Comparison of ENCODE assay signal across 8 mouse cellular contexts in genomic region chr2:151979470-151980354, GRCm38 (mm10). TPM values are rescaled to one million over a fixed set of nuclear protein-coding genes. Genes with fewer than 3 reads are reported as not detected.
DNase-seq lines count a peak whose midpoint lies in the region; ATAC-seq and TF ChIP-seq lines count a peak whose summit lies in the region.

Fam110a (minus strand) TSS chr2:151980219.

- no peak for TF ChIP-seq CTCF in C2C12 (IDR thresholded peaks at IDR 0.05; ENCODE audit: control insufficient read depth, insufficient read depth, insufficient read length)
- no peak for TF ChIP-seq CTCF in brain, embryonic 14.5 days (IDR thresholded peaks at IDR 0.05; ENCODE audit: borderline replicate concordance, extremely low read depth, insufficient read depth, insufficient read length)
- no peak for TF ChIP-seq CTCF in midbrain, postnatal 0 days (IDR thresholded peaks at IDR 0.05)

- peak within 1 kb of the TSS; percentile 83 for H3K9ac ChIP-seq in heart, embryonic 11.5 days (ENCODE audit: low read depth, low read length)
- H3K9ac ChIP-seq in kidney, embryonic 15.5 days = peak within 1 kb of the TSS; percentile 87
- H3K9ac ChIP-seq in limb, embryonic 15.5 days = peak within 1 kb of the TSS; percentile 51
- peak within 1 kb of the TSS; percentile 66 for H3K9ac ChIP-seq in midbrain, postnatal 0 days (replicated peaks; ENCODE audit: low read length, poor library complexity, severe bottlenecking)

- peaks cover 32% of the 10 kb centered on the region for H3K4me1 ChIP-seq in erythroblast, embryonic 14.5 days (ENCODE audit: control insufficient read depth)
- H3K4me1 ChIP-seq in heart, embryonic 11.5 days (ENCODE audit: control insufficient read depth, insufficient read depth, low read length) = peaks cover 8% of the 10 kb centered on the region
- peaks cover 55% of the 10 kb centered on the region for H3K4me1 ChIP-seq in kidney, embryonic 15.5 days
- peaks cover 31% of the 10 kb centered on the region for H3K4me1 ChIP-seq in limb, embryonic 15.5 days
- H3K4me1 ChIP-seq in midbrain, postnatal 0 days (ENCODE audit: insufficient read depth, low read length) = peaks cover 15% of the 10 kb centered on the region

- peaks cover 18% of the 10 kb centered on the region for H3K36me3 ChIP-seq in C2C12 (ENCODE audit: control insufficient read depth, insufficient read depth)
- peaks cover 13% of the 10 kb centered on the region for H3K36me3 ChIP-seq in erythroblast, embryonic 14.5 days (ENCODE audit: control insufficient read depth)
- H3K36me3 ChIP-seq in heart, embryonic 11.5 days (ENCODE audit: control insufficient read depth, insufficient read depth, low read length) = no peaks in the 10 kb centered on the region
- no peaks in the 10 kb centered on the region for H3K36me3 ChIP-seq in kidney, embryonic 15.5 days
- no peaks in the 10 kb centered on the region for H3K36me3 ChIP-seq in limb, embryonic 15.5 days
- no peaks in the 10 kb centered on the region for H3K36me3 ChIP-seq in midbrain, postnatal 0 days (ENCODE audit: insufficient read depth, low read length)

- H3K4me3 ChIP-seq in C2C12 (ENCODE audit: insufficient read depth, poor library complexity, severe bottlenecking) = peak within 1 kb of the TSS; percentile 84
- peak within 1 kb of the TSS; percentile 93 for H3K4me3 ChIP-seq in erythroblast, embryonic 14.5 days (replicated peaks)
- H3K4me3 ChIP-seq in heart, embryonic 11.5 days (ENCODE audit: low read depth, low read length) = peak within 1 kb of the TSS; percentile 88
- peak within 1 kb of the TSS; percentile 81 for H3K4me3 ChIP-seq in kidney, embryonic 15.5 days (replicated peaks)
- peak within 1 kb of the TSS; percentile 56 for H3K4me3 ChIP-seq in limb, embryonic 15.5 days
- H3K4me3 ChIP-seq in midbrain, postnatal 0 days (ENCODE audit: low read depth, low read length) = peak within 1 kb of the TSS; percentile 66

- H3K27ac ChIP-seq in heart, embryonic 11.5 days (ENCODE audit: low read depth, low read length) = peak within 1 kb of the TSS; percentile 35; the same call in 1 of the 2 replicates
- H3K27ac ChIP-seq in kidney, embryonic 15.5 days = peak within 1 kb of the TSS; percentile 82
- peak within 1 kb of the TSS; percentile 29; the same call in 1 of the 2 replicates for H3K27ac ChIP-seq in limb, embryonic 15.5 days
- H3K27ac ChIP-seq in midbrain, postnatal 0 days (ENCODE audit: low read depth, low read length) = peak within 1 kb of the TSS; percentile 26; the same call in 1 of the 2 replicates

- WGBS in heart, embryonic 11.5 days (ENCODE audit: insufficient replicate concordance) = 2% methylated on average over 46 of the region's 46 CpGs
- under 1% methylated on average over 46 of the region's 46 CpGs for WGBS in kidney, embryonic 15.5 days
- under 1% methylated on average over 46 of the region's 46 CpGs for WGBS in limb, embryonic 15.5 days
- WGBS in midbrain, postnatal 0 days = 0% methylated on average over 46 of the region's 46 CpGs

- H3K79me3 ChIP-seq in C2C12 (ENCODE audit: low read depth) = peaks cover 42% of the 10 kb centered on the region

- DNase-seq in brain, embryonic 14.5 days (ENCODE audit: low read depth) = peak; percentile 97
- DNase-seq in midbrain, postnatal 0 days (ENCODE audit: low spot score) = peak; percentile 95
- DNase-seq in spleen, postnatal 10 days (ENCODE audit: low spot score in 2 of 2) = peak; percentile 72 to 90

- peak; percentile 35; the same call in 1 of the 2 replicates for TF ChIP-seq POLR2A in brain, embryonic 14.5 days (IDR thresholded peaks at IDR 0.05; ENCODE audit: borderline replicate concordance, extremely low read depth, insufficient read depth, insufficient read length, poor library complexity, severe bottlenecking)

- H3K27me3 ChIP-seq in C2C12 (ENCODE audit: control insufficient read depth, insufficient read depth, insufficient read length) = no peaks in the 10 kb centered on the region
- H3K27me3 ChIP-seq in erythroblast, embryonic 14.5 days (ENCODE audit: control insufficient read depth) = peaks cover 15% of the 10 kb centered on the region
- peaks cover 2% of the 10 kb centered on the region for H3K27me3 ChIP-seq in heart, embryonic 11.5 days (ENCODE audit: control insufficient read depth, insufficient read depth, low read length)
- peaks cover 2% of the 10 kb centered on the region; the same call in 1 of the 2 replicates for H3K27me3 ChIP-seq in kidney, embryonic 15.5 days
- H3K27me3 ChIP-seq in limb, embryonic 15.5 days = no peaks in the 10 kb centered on the region
- no peaks in the 10 kb centered on the region for H3K27me3 ChIP-seq in midbrain, postnatal 0 days (ENCODE audit: insufficient read depth, low read length)

- peak within 1 kb of the TSS; percentile 93 for H3K4me2 ChIP-seq in heart, embryonic 11.5 days
- H3K4me2 ChIP-seq in kidney, embryonic 15.5 days = peak within 1 kb of the TSS; percentile 80
- H3K4me2 ChIP-seq in limb, embryonic 15.5 days = peak within 1 kb of the TSS; percentile 84
- H3K4me2 ChIP-seq in midbrain, postnatal 0 days (ENCODE audit: low read depth, low read length, poor library complexity, severe bottlenecking) = peak within 1 kb of the TSS; percentile 96

- H3ac ChIP-seq in C2C12 (ENCODE audit: control insufficient read depth, insufficient read length, low read depth) = peak within 1 kb of the TSS; percentile 85

- H3K9me3 ChIP-seq in erythroblast, embryonic 14.5 days (ENCODE audit: control insufficient read depth, low read length) = no peaks in the 10 kb centered on the region
- H3K9me3 ChIP-seq in heart, embryonic 11.5 days (replicated peaks; ENCODE audit: control insufficient read depth, low read length) = no peaks in the 10 kb centered on the region
- H3K9me3 ChIP-seq in kidney, embryonic 15.5 days (replicated peaks) = no peaks in the 10 kb centered on the region
- no peaks in the 10 kb centered on the region for H3K9me3 ChIP-seq in limb, embryonic 15.5 days
- no peaks in the 10 kb centered on the region for H3K9me3 ChIP-seq in midbrain, postnatal 0 days (ENCODE audit: low read length)

- ATAC-seq in heart, embryonic 11.5 days (replicated peaks; ENCODE audit: insufficient number of reproducible peaks, low FRiP score, low TSS enrichment) = peak; percentile 82
- peak; percentile 84 for ATAC-seq in kidney, embryonic 15.5 days (replicated peaks; ENCODE audit: low FRiP score)
- ATAC-seq in limb, embryonic 15.5 days (ENCODE audit: insufficient number of reproducible peaks, low FRiP score, low TSS enrichment, low read depth) = peak; percentile 70; the same call in 1 of the 2 replicates
- ATAC-seq in midbrain, postnatal 0 days (ENCODE audit: low FRiP score) = peak; percentile 89

- peaks cover 54% of the 10 kb centered on the region for H3K79me2 ChIP-seq in C2C12 (ENCODE audit: control insufficient read depth, insufficient read depth)

TF ChIP-seq in C2C12, 6 proteins besides CTCF, POLR2A, EP300 and RAD21:
- TF ChIP-seq MAX (IDR thresholded peaks at IDR 0.05) (peak; percentile 46), MYOD1 (IDR thresholded peaks at IDR 0.05; ENCODE audit: control insufficient read depth, insufficient read length, low read depth) (no peak)
TF ChIP-seq in C2C12: peak in this region for 1.

RNA-seq across cellular contexts. Expression of gene Fam110a, which starts in this region (rescaled TPM):
- polyA plus RNA-seq in C2C12 (2012; fragmentation: generic; extraction: Trizol) = 24.3 TPM
- 40.1 and 41.2 TPM in 2 replicates for polyA plus RNA-seq in brain, embryonic 14.5 days (2012; rRNA removed)
- polyA plus RNA-seq in erythroblast, embryonic 14.5 days (2012) = 4.5 and 4.7 TPM in 2 replicates
- 9.7 and 10.5 TPM in 2 replicates for polyA plus RNA-seq in heart, embryonic 11.5 days (2014; fragmentation: Nextera tagmentation; extraction: Ambion mirVana)
- 29.1 and 29.2 TPM in 2 replicates for polyA plus RNA-seq in kidney, embryonic 15.5 days (2015; fragmentation: Nextera tagmentation; extraction: Ambion mirVana)
- 23.3 and 23.4 TPM in 2 replicates for polyA plus RNA-seq in limb, embryonic 15.5 days (2015; fragmentation: Nextera tagmentation; extraction: Ambion mirVana)
- 25.9 and 28.7 TPM in 2 replicates for total RNA-seq in midbrain, postnatal 0 days (2014; rRNA removed)
- 36.1 and 43.5 TPM in 2 replicates for polyA plus RNA-seq in midbrain, postnatal 0 days (2015; fragmentation: Nextera tagmentation; extraction: Ambion mirVana)

Comparison
In these comparisons a context has a peak if more than half of its experiments do, and no peak if none do; other contexts are left out.
1. Peak in every context shown above with its lines: DNase-seq, ATAC-seq, H3K4me3 ChIP-seq and H3K27ac ChIP-seq.
2. H3K27ac ChIP-seq: peak in every context shown above with its lines; median percentile 82 in kidney, embryonic 15.5 days; 35 in heart, embryonic 11.5 days; 29 in limb, embryonic 15.5 days; 26 in midbrain, postnatal 0 days.